Mouse (Mus musculus) frontal cortex, postnatal 25 days (tissue): Measurements from ENCODE around the gene Slc7a14.
"Not testable (repeated sequence)": the region's sequence is repeated elsewhere in the genome, so short reads cannot be mapped to it uniquely, and the experiment has no call there.

Source experiments
- DNase-seq, 2 experiments: peaks; one replicate each; pipeline ENCODE4 v3.0.0; 2022; ENCODE audit warnings: low spot score in 2 of 2

The Slc7a14 gene

GRCm38 (mm10) chr3:31309934-31310787 is at the start of gene Slc7a14:
Gene Slc7a14, minus strand, starts transcription at chr3:31310378.
- DNase-seq, result peak; percentile 56 to 57

- DNase-seq, result no peak
These were observed 36.4 kb upstream of the Slc7a14 start for GRCm38 (mm10) chr3:31346540-31346939.

- DNase-seq, result no peak
These were observed 35.6 kb upstream of the Slc7a14 start for GRCm38 (mm10) chr3:31345766-31346165.

- DNase-seq, result no peak
These were observed 29.1 kb upstream of the Slc7a14 start for GRCm38 (mm10) chr3:31339236-31339635.

- peak; percentile 24 to 36 for DNase-seq
These were observed 18.2 kb upstream of the Slc7a14 start for GRCm38 (mm10) chr3:31328237-31328836.

GRCm38 (mm10) chr3:31327791-31328190 is 17.6 kb upstream of the Slc7a14 start:
- DNase-seq, result no peak

- peak in 1 of 2 experiments; percentile 2 for DNase-seq
These were observed 14.1 kb upstream of the Slc7a14 start for GRCm38 (mm10) chr3:31324231-31324654.

GRCm38 (mm10) chr3:31309371-31309933 is 726 bp downstream of the Slc7a14 start:
- DNase-seq, result peak in 1 of 2 experiments; percentile 28

- no peak for DNase-seq
These were observed 1.3 kb downstream of the Slc7a14 start for GRCm38 (mm10) chr3:31308906-31309305.

- DNase-seq, result peak in 1 of 2 experiments; percentile 44
These were observed 2.2 kb downstream of the Slc7a14 start for GRCm38 (mm10) chr3:31307936-31308335.

GRCm38 (mm10) chr3:31291673-31292602 is 18.2 kb downstream of the Slc7a14 start:
- no peak for DNase-seq

- no peak for DNase-seq
These were observed 22.7 kb downstream of the Slc7a14 start for GRCm38 (mm10) chr3:31287421-31287948.

GRCm38 (mm10) chr3:31281116-31281515 is 29.1 kb downstream of the Slc7a14 start:
- DNase-seq, result no peak

- DNase-seq, result no peak
These were observed 35.3 kb downstream of the Slc7a14 start for GRCm38 (mm10) chr3:31274875-31275274.

GRCm38 (mm10) chr3:31273247-31273646 is 36.9 kb downstream of the Slc7a14 start:
- DNase-seq, result not testable (repeated sequence)

GRCm38 (mm10) chr3:31272635-31273034 is 37.5 kb downstream of the Slc7a14 start:
- DNase-seq, result no peak

- DNase-seq, result no peak
These were observed 40.4 kb downstream of the Slc7a14 start for GRCm38 (mm10) chr3:31269551-31270317.

- no peak for DNase-seq
These were observed 42.3 kb downstream of the Slc7a14 start for GRCm38 (mm10) chr3:31267921-31268320.

- DNase-seq, result no peak
These were observed 43.2 kb downstream of the Slc7a14 start for GRCm38 (mm10) chr3:31266941-31267340.

- DNase-seq, result no peak
These were observed 46.6 kb downstream of the Slc7a14 start for GRCm38 (mm10) chr3:31263535-31263934.
